Mouse (Mus musculus) R1 (cell line): Measurements from ENCODE around the gene Psapl1.

ENCODE experiments used
- DNase-seq: peaks from one replicate; pipeline ENCODE4 v3.0.0-alpha.2; 2018; ENCODE audit warnings: low read depth, low spot score

The Psapl1 gene

GRCm38 (mm10) chr5:36203916-36204315 lies at the start of gene Psapl1:
TSS of gene Psapl1 (plus strand) at chr5:36204021.
- no peak for DNase-seq

GRCm38 (mm10) chr5:36154879-36155485 lies 48.8 kb upstream of the Psapl1 start:
- no peak for DNase-seq

- DNase-seq = no peak
Measured at GRCm38 (mm10) chr5:36165424-36166302, 38.2 kb upstream of the Psapl1 start.

GRCm38 (mm10) chr5:36166346-36167013 lies 37.3 kb upstream of the Psapl1 start:
- no peak for DNase-seq

GRCm38 (mm10) chr5:36168963-36169650 lies 34.7 kb upstream of the Psapl1 start:
- no peak for DNase-seq

- no peak for DNase-seq
Measured at GRCm38 (mm10) chr5:36174569-36175115, 29.2 kb upstream of the Psapl1 start.

GRCm38 (mm10) chr5:36176409-36176808 lies 27.4 kb upstream of the Psapl1 start:
- DNase-seq = no peak

- no peak for DNase-seq
Measured at GRCm38 (mm10) chr5:36176873-36177272, 26.9 kb upstream of the Psapl1 start.

- no peak for DNase-seq
Measured at GRCm38 (mm10) chr5:36178215-36178614, 25.6 kb upstream of the Psapl1 start.

- no peak for DNase-seq
Measured at GRCm38 (mm10) chr5:36178785-36179184, 25.0 kb upstream of the Psapl1 start.

GRCm38 (mm10) chr5:36179708-36180107 lies 24.1 kb upstream of the Psapl1 start:
- DNase-seq = no peak

GRCm38 (mm10) chr5:36182326-36182725 lies 21.5 kb upstream of the Psapl1 start:
- no peak for DNase-seq

- DNase-seq = no peak
Measured at GRCm38 (mm10) chr5:36186294-36187053, 17.3 kb upstream of the Psapl1 start.

- DNase-seq = no peak
Measured at GRCm38 (mm10) chr5:36188310-36188709, 15.5 kb upstream of the Psapl1 start.

- no peak for DNase-seq
Measured at GRCm38 (mm10) chr5:36191285-36191684, 12.5 kb upstream of the Psapl1 start.

- no peak for DNase-seq
Measured at GRCm38 (mm10) chr5:36191876-36192275, 11.9 kb upstream of the Psapl1 start.

GRCm38 (mm10) chr5:36192677-36193076 lies 11.1 kb upstream of the Psapl1 start:
- no peak for DNase-seq

GRCm38 (mm10) chr5:36194631-36195030 lies 9.2 kb upstream of the Psapl1 start:
- DNase-seq = no peak

GRCm38 (mm10) chr5:36195436-36195835 lies 8.4 kb upstream of the Psapl1 start:
- DNase-seq = no peak

- no peak for DNase-seq
Measured at GRCm38 (mm10) chr5:36199519-36199918, 4.3 kb upstream of the Psapl1 start.

- no peak for DNase-seq
Measured at GRCm38 (mm10) chr5:36202781-36203180, 1.0 kb upstream of the Psapl1 start.
